Mouse (Mus musculus) kidney, embryonic 15.5 days (tissue): ENCODE data around the gene Dpp6. TPM values are rescaled to one million over a fixed set of nuclear protein-coding genes. Genes with fewer than 3 reads are reported as not detected.

Source experiments
- ATAC-seq: fragments of 200-750 bp; cut with Nextera tagmentation; replicated peaks from 2 replicates; pipeline ENCODE4 v1.8.0; 2017; ENCODE audit warnings: moderate TSS enrichment; ENCODE audit not compliant: low FRiP score
- H3K27ac ChIP-seq: fragments of 300-500 bp; sonication (generic); 2 replicates; pipeline ENCODE4 v1.5.1; 2015; ENCODE audit warnings: mild to moderate bottlenecking, inconsistent platforms
- H3K27me3 ChIP-seq: fragments of 300-500 bp; sonication (generic); 2 replicates; pipeline ENCODE4 v1.6.1; 2015; ENCODE audit warnings: inconsistent platforms
- H3K36me3 ChIP-seq: fragments of 300-500 bp; sonication (generic); 2 replicates; pipeline ENCODE4 v1.6.1; 2015; ENCODE audit warnings: inconsistent platforms
- H3K4me1 ChIP-seq: fragments of 300-500 bp; sonication (generic); 2 replicates; pipeline ENCODE4 v1.6.1; 2015; ENCODE audit warnings: inconsistent platforms
- H3K4me2 ChIP-seq: fragments of 300-500 bp; sonication (generic); 2 replicates; pipeline ENCODE4 v1.6.1; 2015; ENCODE audit warnings: moderate library complexity, mild to moderate bottlenecking, inconsistent platforms
- H3K4me3 ChIP-seq: fragments of 300-500 bp; sonication (generic); replicated peaks from 2 replicates; pipeline ENCODE4 v1.5.1; 2015; ENCODE audit warnings: mild to moderate bottlenecking, inconsistent platforms
- H3K9ac ChIP-seq: fragments of 300-500 bp; sonication (generic); 2 replicates; pipeline ENCODE4 v1.6.1; 2015; ENCODE audit warnings: mild to moderate bottlenecking, inconsistent platforms
- H3K9me3 ChIP-seq: fragments of 300-500 bp; sonication (generic); replicated peaks from 2 replicates; pipeline ENCODE4 v1.6.1; 2016; ENCODE audit warnings: inconsistent platforms
- WGBS: fragments of 180-500 bp; shearing (Covaris S2); methylation state at CpG from one replicate; pipeline ENCODE4 v1.1.7; 2015; ENCODE audit warnings: mixed read lengths; 5-methylcytosine and 5-hydroxymethylcytosine counted together
- polyA plus RNA-seq: library from polyadenylated mRNA; unstranded; fragments of >200 nt; fragmentation: Nextera tagmentation; extraction: Ambion mirVana; gene quantifications from 2 replicates; pipeline ENCODE4 v1.2.1, GENCODE M21; 2015

Gene Dpp6
- polyA plus RNA-seq, 1 experiment from 2014 or later, result 3.5 TPM

- no peaks in the 10 kb centered on the region for H3K36me3 ChIP-seq
- H3K4me3 ChIP-seq, result no peak overlapping the region
- H3K27ac ChIP-seq, result no peak overlapping the region
- WGBS, result 86% methylated on average over 1 of the region's 1 CpGs
- no peaks in the 10 kb centered on the region for H3K4me1 ChIP-seq
- no peaks in the 10 kb centered on the region for H3K9me3 ChIP-seq
- no peak overlapping the region for H3K4me2 ChIP-seq
- no peak overlapping the region for H3K9ac ChIP-seq
- H3K27me3 ChIP-seq, result no peaks in the 10 kb centered on the region
- no peak for ATAC-seq
Observed at GRCm38 (mm10) chr5:26979348-26979747, 162.3 kb downstream of the Dpp6 start.

GRCm38 (mm10) chr5:26979755-26980154 is 162.8 kb downstream of the Dpp6 start:
- no peak for ATAC-seq
- Histone ChIP-seq H3K27me3 (no peaks in the 10 kb centered on the region), H3K27ac (no peak overlapping the region), H3K9ac (no peak overlapping the region), H3K9me3 (no peaks in the 10 kb centered on the region), H3K36me3 (no peaks in the 10 kb centered on the region), H3K4me2 (no peak overlapping the region), H3K4me3 (no peak overlapping the region), H3K4me1 (no peaks in the 10 kb centered on the region)
- WGBS, result 78% methylated on average over 3 of the region's 3 CpGs

- no peaks in the 10 kb centered on the region for H3K4me1 ChIP-seq
- H3K27ac ChIP-seq, result no peak overlapping the region
- no peaks in the 10 kb centered on the region for H3K27me3 ChIP-seq
- H3K9ac ChIP-seq, result no peak overlapping the region
- no peak overlapping the region for H3K4me3 ChIP-seq
- WGBS, result 0% methylated on average over 1 of the region's 1 CpGs
- H3K4me2 ChIP-seq, result no peak overlapping the region
- no peak for ATAC-seq
- H3K36me3 ChIP-seq, result no peaks in the 10 kb centered on the region
- H3K9me3 ChIP-seq, result no peaks in the 10 kb centered on the region
Observed at GRCm38 (mm10) chr5:26985114-26985513, 168.1 kb downstream of the Dpp6 start.

GRCm38 (mm10) chr5:26991587-26991986 is 174.6 kb downstream of the Dpp6 start:
- 35% methylated on average over 2 of the region's 2 CpGs for WGBS

GRCm38 (mm10) chr5:27003537-27003936 is 186.5 kb downstream of the Dpp6 start:
- 95% methylated on average over 7 of the region's 7 CpGs for WGBS
- Histone ChIP-seq H3K4me1 (no peaks in the 10 kb centered on the region), H3K9me3 (no peaks in the 10 kb centered on the region), H3K4me2 (no peak overlapping the region), H3K27ac (no peak overlapping the region), H3K27me3 (no peaks in the 10 kb centered on the region), H3K9ac (no peak overlapping the region), H3K4me3 (no peak overlapping the region), H3K36me3 (no peaks in the 10 kb centered on the region)
- no peak for ATAC-seq

More at GRCm38 (mm10) chr5:26991587-26991986, 174.6 kb downstream of the Dpp6 start:
- Histone ChIP-seq H3K9ac (no peak overlapping the region), H3K27me3 (no peaks in the 10 kb centered on the region), H3K4me2 (no peak overlapping the region), H3K27ac (no peak overlapping the region), H3K4me3 (no peak overlapping the region), H3K9me3 (no peaks in the 10 kb centered on the region), H3K4me1 (no peaks in the 10 kb centered on the region), H3K36me3 (no peaks in the 10 kb centered on the region)
- ATAC-seq, result no peak

GRCm38 (mm10) chr5:27009157-27009556 is 192.2 kb downstream of the Dpp6 start:
- Histone ChIP-seq H3K36me3 (no peaks in the 10 kb centered on the region), H3K4me1 (no peaks in the 10 kb centered on the region), H3K9ac (no peak overlapping the region), H3K27ac (no peak overlapping the region), H3K9me3 (no peaks in the 10 kb centered on the region), H3K4me3 (no peak overlapping the region), H3K27me3 (no peaks in the 10 kb centered on the region), H3K4me2 (no peak overlapping the region)
- ATAC-seq, result no peak

- H3K4me2 ChIP-seq, result no peak overlapping the region
Observed at GRCm38 (mm10) chr5:27010582-27010981, 193.6 kb downstream of the Dpp6 start.

GRCm38 (mm10) chr5:27018314-27018956 is 201.4 kb downstream of the Dpp6 start:
- Histone ChIP-seq H3K9me3 (no peaks in the 10 kb centered on the region), H3K9ac (no peak overlapping the region), H3K4me3 (no peak overlapping the region), H3K27ac (no peak overlapping the region), H3K4me2 (no peak overlapping the region), H3K27me3 (no peaks in the 10 kb centered on the region), H3K4me1 (no peaks in the 10 kb centered on the region), H3K36me3 (no peaks in the 10 kb centered on the region)
- no peak for ATAC-seq
- 73% methylated on average over 3 of the region's 3 CpGs for WGBS

More at GRCm38 (mm10) chr5:27010582-27010981, 193.6 kb downstream of the Dpp6 start:
- Histone ChIP-seq H3K36me3 (no peaks in the 10 kb centered on the region), H3K9me3 (no peaks in the 10 kb centered on the region), H3K4me1 (no peaks in the 10 kb centered on the region), H3K27ac (no peak overlapping the region), H3K4me3 (no peak overlapping the region), H3K27me3 (no peaks in the 10 kb centered on the region), H3K9ac (no peak overlapping the region)
- no peak for ATAC-seq
- 93% methylated on average over 5 of the region's 5 CpGs for WGBS

- no peaks in the 10 kb centered on the region for H3K36me3 ChIP-seq
- no peak overlapping the region for H3K27ac ChIP-seq
- H3K9ac ChIP-seq, result no peak overlapping the region
- H3K4me3 ChIP-seq, result no peak overlapping the region
- H3K27me3 ChIP-seq, result no peaks in the 10 kb centered on the region
- no peaks in the 10 kb centered on the region for H3K4me1 ChIP-seq
- ATAC-seq, result no peak
- 79% methylated on average over 1 of the region's 1 CpGs for WGBS
- H3K9me3 ChIP-seq, result no peaks in the 10 kb centered on the region
- H3K4me2 ChIP-seq, result no peak overlapping the region
Observed at GRCm38 (mm10) chr5:27028611-27029010, 211.6 kb downstream of the Dpp6 start.

- Histone ChIP-seq H3K9ac (no peak overlapping the region), H3K4me1 (no peaks in the 10 kb centered on the region), H3K27ac (no peak overlapping the region), H3K36me3 (no peaks in the 10 kb centered on the region), H3K27me3 (no peaks in the 10 kb centered on the region), H3K9me3 (no peaks in the 10 kb centered on the region), H3K4me2 (no peak overlapping the region), H3K4me3 (no peak overlapping the region)
- WGBS, result 11% methylated on average over 5 of the region's 5 CpGs
- ATAC-seq, result no peak
Observed at GRCm38 (mm10) chr5:27029784-27030183, 212.8 kb downstream of the Dpp6 start.

GRCm38 (mm10) chr5:27034858-27035257 is 217.9 kb downstream of the Dpp6 start:
- H3K4me2 ChIP-seq, result no peak overlapping the region
- H3K4me1 ChIP-seq, result no peaks in the 10 kb centered on the region
- no peaks in the 10 kb centered on the region for H3K9me3 ChIP-seq
- H3K27ac ChIP-seq, result no peak overlapping the region
- no peaks in the 10 kb centered on the region for H3K36me3 ChIP-seq
- no peak overlapping the region for H3K9ac ChIP-seq
- no peaks in the 10 kb centered on the region for H3K27me3 ChIP-seq
- WGBS, result 69% methylated on average over 4 of the region's 4 CpGs
- H3K4me3 ChIP-seq, result no peak overlapping the region
- ATAC-seq, result no peak

GRCm38 (mm10) chr5:27035291-27035690 is 218.3 kb downstream of the Dpp6 start:
- no peaks in the 10 kb centered on the region for H3K36me3 ChIP-seq
- ATAC-seq, result no peak
- H3K4me1 ChIP-seq, result no peaks in the 10 kb centered on the region
- H3K9ac ChIP-seq, result no peak overlapping the region
- H3K4me3 ChIP-seq, result no peak overlapping the region
- WGBS, result 48% methylated on average over 1 of the region's 1 CpGs
- H3K27me3 ChIP-seq, result no peaks in the 10 kb centered on the region
- no peaks in the 10 kb centered on the region for H3K9me3 ChIP-seq
- H3K27ac ChIP-seq, result no peak overlapping the region
- no peak overlapping the region for H3K4me2 ChIP-seq

- Histone ChIP-seq H3K4me2 (no peak overlapping the region), H3K4me3 (no peak overlapping the region), H3K36me3 (no peaks in the 10 kb centered on the region), H3K27me3 (no peaks in the 10 kb centered on the region), H3K27ac (no peak overlapping the region), H3K9me3 (no peaks in the 10 kb centered on the region), H3K4me1 (no peaks in the 10 kb centered on the region), H3K9ac (no peak overlapping the region)
- WGBS, result 31% methylated on average over 2 of the region's 2 CpGs
- ATAC-seq, result no peak
Observed at GRCm38 (mm10) chr5:27035891-27036290, 218.9 kb downstream of the Dpp6 start.
